Mouse (Mus musculus) effector memory CD4-positive, alpha-beta T cell, adult 5 months (primary cell): ENCODE results near the gene Gpr55. TPM values are rescaled to one million over a fixed set of nuclear protein-coding genes. Genes with fewer than 3 reads are reported as not detected.

Experiments used
- polyA plus RNA-seq: library from polyadenylated mRNA; unstranded; fragments of 100-300 nt; shearing (Covaris generic); gene quantifications from one replicate; pipeline ENCODE4 v1.2.1, GENCODE M21; 2017

Gene Gpr55
- 8.4 TPM for polyA plus RNA-seq

GRCm38 (mm10) chr1:85960873-85961272, at the start of gene Gpr55:
Gene Gpr55, minus strand, starts transcription at chr1:85961007.

DNA sequence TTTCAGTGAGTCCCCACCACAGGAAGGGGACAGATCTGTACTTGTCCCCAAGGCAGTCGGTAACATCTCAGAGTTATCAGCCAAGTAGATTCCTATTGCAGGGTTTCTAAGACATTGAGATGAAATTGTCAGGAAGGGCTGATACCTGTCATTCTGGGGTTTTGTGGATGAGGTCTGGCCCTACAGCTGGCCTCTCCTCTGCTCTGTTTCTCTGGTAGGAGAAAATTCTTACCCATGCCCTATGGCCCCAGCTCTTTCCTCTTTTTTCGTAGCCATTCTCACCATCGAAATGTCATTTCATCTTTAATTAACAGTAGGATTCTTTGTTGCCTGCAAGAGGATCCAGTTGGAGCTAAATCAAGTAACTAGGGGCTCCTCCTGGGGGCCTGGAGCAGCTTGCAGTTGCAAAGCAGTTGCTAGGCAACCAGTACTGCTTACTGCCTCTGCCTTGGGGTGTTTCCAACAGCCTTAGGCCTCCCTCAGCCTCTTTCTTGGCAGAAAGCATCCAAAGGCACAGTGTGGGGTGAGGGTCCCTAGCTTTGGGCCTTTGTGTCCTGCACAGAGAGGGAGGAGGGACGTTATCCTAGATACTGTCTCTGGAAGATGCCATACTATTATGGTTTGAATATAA, 32.6 kb downstream of the Gpr55 start, which contains the start of gene 4933407L21Rik:
4933407L21Rik (plus strand) TSS at position 427 of the 631 bp plus-strand sequence.

GRCm38 (mm10) chr1:85894231-85894747, 66.5 kb downstream of the Gpr55 start, which contains the start of gene Itm2c:
Gene Itm2c, plus strand, starts transcription at chr1:85894281.

Other genes starting within 250 kb of the Gpr55 start
- gene A630001G21Rik, start 182.4 kb downstream of the Gpr55 start, polyA plus RNA-seq: 25.6 TPM
- 165 TPM for gene Cab39, start 167.6 kb downstream of the Gpr55 start, polyA plus RNA-seq
- gene Itm2c, start 66.7 kb downstream of the Gpr55 start, polyA plus RNA-seq: 226 TPM
- gene 4933407L21Rik, start 32.5 kb downstream of the Gpr55 start, polyA plus RNA-seq: 0.61 TPM
- gene Spata3, start 55.8 kb upstream of the Gpr55 start, polyA plus RNA-seq: not detected
- 0.11 TPM for gene 2810459M11Rik, start 84.9 kb upstream of the Gpr55 start, polyA plus RNA-seq
- gene Psmd1, start 103.4 kb upstream of the Gpr55 start, polyA plus RNA-seq: 65.4 TPM
- not detected for gene Htr2b, start 151.0 kb upstream of the Gpr55 start, polyA plus RNA-seq
- not detected for gene Gm21972, start 172.6 kb upstream of the Gpr55 start, polyA plus RNA-seq
- gene Armc9, start 193.8 kb upstream of the Gpr55 start, polyA plus RNA-seq: 7.9 TPM